Comparison of ENCODE assay signal across 22 mouse cellular contexts in genomic region chr15:60841785-60842184, GRCm38 (mm10). TPM values are rescaled to one million over a fixed set of nuclear protein-coding genes. Genes with fewer than 3 reads are reported as not detected.
DNase-seq lines count a peak whose midpoint lies in the region; ATAC-seq and TF ChIP-seq lines count a peak whose summit lies in the region.
"Had no signal": no experiment of that assay in that cellular context is flagged by ENCODE, and none has a peak within 500 bp of the region (broad histone marks: within the 10 kb centered on the region; RNA-seq: fewer than 3 reads in every experiment).

No protein-coding gene starts in this region.

- no peaks in the 10 kb centered on the region for H3K27me3 ChIP-seq in heart, embryonic 11.5 days (ENCODE audit: control insufficient read depth, insufficient read depth, low read length)
- no peaks in the 10 kb centered on the region for H3K27me3 ChIP-seq in lung, postnatal 0 days (replicated peaks; ENCODE audit: insufficient read depth, low read length)
- no peaks in the 10 kb centered on the region for H3K27me3 ChIP-seq in limb, embryonic 10.5 days (ENCODE audit: low read depth, poor library complexity, severe bottlenecking)
- H3K27me3 ChIP-seq in neural tube, embryonic 15.5 days (replicated peaks): no peaks in the 10 kb centered on the region
- H3K27me3 ChIP-seq in thymus, adult 2 months (ENCODE audit: control insufficient read depth, insufficient read depth, low read length): no peaks in the 10 kb centered on the region
- H3K27me3 ChIP-seq: hindbrain, embryonic 15.5 days; kidney, embryonic 15.5 days; lung, embryonic 15.5 days; midbrain, embryonic 13.5 days; neural tube, embryonic 12.5 days had no signal

- peaks cover 9% of the 10 kb centered on the region; the same call in 1 of the 2 replicates for H3K4me1 ChIP-seq in heart, embryonic 11.5 days (ENCODE audit: control insufficient read depth, insufficient read depth, low read length)
- H3K4me1 ChIP-seq in lung, postnatal 0 days (ENCODE audit: insufficient read depth, low read depth, low read length): no peaks in the 10 kb centered on the region
- H3K4me1 ChIP-seq in limb, embryonic 10.5 days: peaks cover 51% of the 10 kb centered on the region
- H3K4me1 ChIP-seq in neural tube, embryonic 15.5 days: 0 out of 2 replicates have a peak, but pooled peaks cover 6% of the 10 kb centered on the region
- no peaks in the 10 kb centered on the region for H3K4me1 ChIP-seq in thymus, adult 2 months (replicated peaks; ENCODE audit: control insufficient read depth, insufficient read depth, low read length)

- peak; percentile 95 for TF ChIP-seq EP300 in lung, postnatal 0 days (IDR thresholded peaks at IDR 0.05)

- TF ChIP-seq POLR2A in thymus, adult 2 months (IDR thresholded peaks at IDR 0.05; ENCODE audit: control insufficient read depth, extremely low read depth, insufficient read depth, low read length, poor library complexity): no peak

- DNase-seq in heart, adult 9 months (ENCODE audit: low spot score in 2 of 2): no peak
- peak; percentile 47 for DNase-seq in lung, postnatal 0 days (ENCODE audit: low spot score)
- no peak for DNase-seq in lung, postnatal 4 days
- DNase-seq in limb, embryonic 10.5 days (ENCODE audit: low spot score): peak; percentile 67
- peak; percentile 71 for DNase-seq in mesoderm, embryonic 11.5 days (ENCODE audit: low read depth, low spot score)
- no peak for DNase-seq in thymus, adult 2 months
- DNase-seq: adrenal gland, adult 2 months; cerebellum, adult 11-12 months; cerebellum, postnatal 14 days; thymus, adult 18-20 months; thymus, postnatal 4 days had no signal

- no peak overlapping the region for H3K9ac ChIP-seq in heart, embryonic 11.5 days (ENCODE audit: low read depth, low read length)
- no peak overlapping the region for H3K9ac ChIP-seq in lung, postnatal 0 days (replicated peaks; ENCODE audit: low read depth)
- H3K9ac ChIP-seq in neural tube, embryonic 15.5 days (replicated peaks): no peak overlapping the region
- H3K9ac ChIP-seq: hindbrain, embryonic 15.5 days; kidney, embryonic 15.5 days; liver, embryonic 14.5 days; lung, embryonic 15.5 days; midbrain, embryonic 13.5 days; neural tube, embryonic 12.5 days had no signal

- no peak overlapping the region for H3K4me3 ChIP-seq in heart, embryonic 11.5 days (ENCODE audit: low read depth, low read length)
- no peak overlapping the region for H3K4me3 ChIP-seq in lung, postnatal 0 days (ENCODE audit: low read depth, low read length)
- H3K4me3 ChIP-seq in limb, embryonic 10.5 days: no peak overlapping the region
- no peak overlapping the region for H3K4me3 ChIP-seq in neural tube, embryonic 15.5 days (replicated peaks)
- H3K4me3 ChIP-seq in thymus, adult 2 months (ENCODE audit: control insufficient read depth, insufficient read depth, low read length): no peak overlapping the region
- H3K4me3 ChIP-seq: heart, embryonic 10.5 days; hindbrain, embryonic 15.5 days; kidney, embryonic 15.5 days; left cerebral cortex, adult 2 months; lung, embryonic 15.5 days; midbrain, embryonic 13.5 days; neural tube, embryonic 12.5 days had no signal

- ATAC-seq in heart, embryonic 11.5 days (replicated peaks; ENCODE audit: insufficient number of reproducible peaks, low FRiP score, low TSS enrichment): 0 out of 2 replicates have a peak, but pooled peaks have one; percentile 61
- ATAC-seq in lung, postnatal 0 days: peak; percentile 93
- ATAC-seq in neural tube, embryonic 15.5 days (ENCODE audit: low FRiP score): no peak
- ATAC-seq: intestine, postnatal 0 days; midbrain, embryonic 13.5 days had no signal

- H3K27ac ChIP-seq in heart, embryonic 11.5 days (ENCODE audit: low read depth, low read length): no peak overlapping the region
- H3K27ac ChIP-seq in lung, postnatal 0 days (ENCODE audit: low read length): no peak overlapping the region
- H3K27ac ChIP-seq in limb, embryonic 10.5 days: no peak overlapping the region
- H3K27ac ChIP-seq in neural tube, embryonic 15.5 days (replicated peaks): no peak overlapping the region
- no peak overlapping the region for H3K27ac ChIP-seq in thymus, adult 2 months (ENCODE audit: control insufficient read depth, insufficient read depth, low read length)
- H3K27ac ChIP-seq: hindbrain, embryonic 15.5 days; left cerebral cortex, adult 2 months; liver, embryonic 14.5 days; lung, embryonic 15.5 days; midbrain, embryonic 13.5 days; neural tube, embryonic 12.5 days had no signal

- H3K36me3 ChIP-seq in heart, embryonic 11.5 days (ENCODE audit: control insufficient read depth, insufficient read depth, low read length): no peaks in the 10 kb centered on the region
- H3K36me3 ChIP-seq in lung, postnatal 0 days (ENCODE audit: insufficient read depth, low read length): no peaks in the 10 kb centered on the region
- no peaks in the 10 kb centered on the region for H3K36me3 ChIP-seq in limb, embryonic 10.5 days
- H3K36me3 ChIP-seq in neural tube, embryonic 15.5 days: no peaks in the 10 kb centered on the region
- no peaks in the 10 kb centered on the region for H3K36me3 ChIP-seq in thymus, adult 2 months (ENCODE audit: control insufficient read depth, insufficient read depth, low read length)
- H3K36me3 ChIP-seq: heart, embryonic 10.5 days; hindbrain, embryonic 15.5 days; kidney, embryonic 15.5 days; lung, embryonic 15.5 days; midbrain, embryonic 13.5 days; neural tube, embryonic 12.5 days had no signal

- H3K4me2 ChIP-seq in heart, embryonic 11.5 days: no peak overlapping the region
- H3K4me2 ChIP-seq in lung, postnatal 0 days (replicated peaks; ENCODE audit: low read depth, low read length): no peak overlapping the region
- H3K4me2 ChIP-seq in neural tube, embryonic 15.5 days: no peak overlapping the region
- H3K4me2 ChIP-seq: hindbrain, embryonic 15.5 days; kidney, embryonic 15.5 days; lung, embryonic 15.5 days; midbrain, embryonic 13.5 days; neural tube, embryonic 12.5 days had no signal

- 25% methylated on average over 4 of the region's 4 CpGs for WGBS in heart, embryonic 11.5 days (ENCODE audit: insufficient replicate concordance)
- 48% methylated on average over 4 of the region's 4 CpGs for WGBS in lung, postnatal 0 days
- WGBS in limb, embryonic 10.5 days: 19% methylated on average over 4 of the region's 4 CpGs
- 68% methylated on average over 4 of the region's 4 CpGs for WGBS in neural tube, embryonic 15.5 days
- WGBS in thymus, adult 2 months: 92% methylated on average over 4 of the region's 4 CpGs

- TF ChIP-seq CTCF in lung, postnatal 0 days (IDR thresholded peaks at IDR 0.05): no peak
- TF ChIP-seq CTCF in thymus, adult 2 months (IDR thresholded peaks at IDR 0.05; ENCODE audit: borderline replicate concordance, control insufficient read depth, extremely low read depth, insufficient read depth, low read length, poor library complexity): no peak

- no peaks in the 10 kb centered on the region for H3K9me3 ChIP-seq in heart, embryonic 11.5 days (replicated peaks; ENCODE audit: control insufficient read depth, low read length)
- H3K9me3 ChIP-seq in lung, postnatal 0 days (ENCODE audit: low read length): no peaks in the 10 kb centered on the region
- H3K9me3 ChIP-seq in limb, embryonic 10.5 days (replicated peaks): no peaks in the 10 kb centered on the region
- no peaks in the 10 kb centered on the region for H3K9me3 ChIP-seq in neural tube, embryonic 15.5 days (replicated peaks)
- H3K9me3 ChIP-seq: heart, embryonic 10.5 days; hindbrain, embryonic 15.5 days; kidney, embryonic 15.5 days; lung, embryonic 15.5 days; midbrain, embryonic 13.5 days; neural tube, embryonic 12.5 days had no signal

RNA-seq across cellular contexts. Expression of gene Fam84b, which starts 11.8 kb away (rescaled TPM):
- polyA plus RNA-seq in heart, embryonic 11.5 days (2014; fragmentation: Nextera tagmentation; extraction: Ambion mirVana): 13.0 and 14.8 TPM in 2 replicates
- 39.0 and 45.9 TPM in 2 replicates for polyA plus RNA-seq in lung, postnatal 0 days (2015; fragmentation: Nextera tagmentation; extraction: Ambion mirVana)
- 7.4 and 7.5 TPM in 2 replicates for polyA plus RNA-seq in limb, embryonic 10.5 days (2016; fragmentation: Nextera tagmentation; extraction: Ambion mirVana)
- polyA plus RNA-seq in neural tube, embryonic 15.5 days (2015; fragmentation: Nextera tagmentation; extraction: Ambion mirVana): 5.5 and 6.2 TPM in 2 replicates
- 5.5 and 9.5 TPM in 2 replicates for polyA plus RNA-seq in thymus, adult 2 months (2012; rRNA removed)

Comparison
In these comparisons a context has a peak if more than half of its experiments do, and no peak if none do; other contexts are left out.
1. DNase-seq: peak in lung, postnatal 0 days (single experiment), limb, embryonic 10.5 days (single experiment) and mesoderm, embryonic 11.5 days (single experiment); none in heart, adult 9 months (0 of 2), lung, postnatal 4 days (0 of 2) and thymus, adult 2 months (single experiment).